Mouse (Mus musculus) lung, postnatal 0 days (tissue): ENCODE results near the gene Ankrd40.

Experiments
- CTCF ChIP-seq: IDR thresholded peaks from 2 replicates; pipeline ENCODE4 v1.5.1; 2016; ENCODE audit warnings: antibody characterized with exemption, mild to moderate bottlenecking
- EP300 ChIP-seq: IDR thresholded peaks from 2 replicates; pipeline ENCODE4 v1.6.1; 2016; ENCODE audit warnings: antibody characterized with exemption, mild to moderate bottlenecking, control low read depth

GRCm38 (mm10) chr11:94294996-94295845, 32.6 kb upstream of the Ankrd40 start:
- no peak for TF ChIP-seq CTCF
- TF ChIP-seq EP300 = no peak
